Mouse (Mus musculus) heart, embryonic 14.5 days (tissue): ENCODE measurements at regions not wholly inside any gene's neighbourhood (a gene's known extent, or its start where the extent isn't known, plus 50 kb on each side); places are given as distances from the start of the nearest gene placed in this dataset.

Source experiments
- ATAC-seq: fragments of 200-750 bp; cut with Nextera tagmentation; 2 replicates; pipeline ENCODE4 v1.8.0; 2017; ENCODE audit warnings: low read depth, moderate TSS enrichment; ENCODE audit not compliant: insufficient number of reproducible peaks, insufficient read depth, low FRiP score
- H3K27ac ChIP-seq, 2 experiments: fragments of 200-500 bp in 1 of 2; fragments of 300-500 bp in 1 of 2; sonication (generic) in 1 of 2; replicated peaks in 1 of 2; 2 replicates each; pipeline ENCODE4 v1.5.1; 2012 to 2014; ENCODE audit warnings: low read depth in 2 of 2, low read length in 2 of 2, control low read depth in 1 of 2, mild to moderate bottlenecking in 1 of 2, mixed read lengths in 1 of 2; ENCODE audit not compliant: control insufficient read depth in 1 of 2, insufficient read depth in 1 of 2
- H3K27me3 ChIP-seq: fragments of 300-500 bp; sonication (generic); 2 replicates; pipeline ENCODE4 v1.6.1; 2014; ENCODE audit warnings: mild to moderate bottlenecking, low read length, control low read depth; ENCODE audit not compliant: control insufficient read depth, insufficient read depth
- H3K36me3 ChIP-seq: fragments of 300-500 bp; sonication (generic); 2 replicates; pipeline ENCODE4 v1.6.1; 2014; ENCODE audit warnings: mild to moderate bottlenecking, control low read depth, low read length, mixed read lengths; ENCODE audit not compliant: control insufficient read depth, insufficient read depth
- H3K4me1 ChIP-seq, 2 experiments: fragments of 200-500 bp in 1 of 2; fragments of 300-500 bp in 1 of 2; sonication (generic) in 1 of 2; 2 replicates each; pipeline ENCODE4 v1.6.1; 2012 to 2014; ENCODE audit warnings: low read length in 2 of 2, control low read depth in 1 of 2, mixed read lengths in 1 of 2; ENCODE audit not compliant: control insufficient read depth in 2 of 2, insufficient read depth in 2 of 2
- H3K4me2 ChIP-seq: fragments of 300-500 bp; sonication (generic); 2 replicates; pipeline ENCODE4 v1.6.1; 2014; ENCODE audit warnings: mild to moderate bottlenecking, low read length
- H3K4me3 ChIP-seq, 2 experiments: fragments of 200-500 bp in 1 of 2; fragments of 300-500 bp in 1 of 2; sonication (generic) in 1 of 2; 2 replicates each; pipeline ENCODE4 v1.5.1; 2012 to 2014; ENCODE audit warnings: low read length in 2 of 2, mild to moderate bottlenecking in 2 of 2, control low read depth in 1 of 2, low read depth in 1 of 2, moderate library complexity in 1 of 2; ENCODE audit not compliant: control insufficient read depth in 1 of 2, insufficient read depth in 1 of 2
- H3K9ac ChIP-seq: fragments of 300-500 bp; sonication (generic); 2 replicates; pipeline ENCODE4 v1.6.1; 2014; ENCODE audit warnings: mild to moderate bottlenecking, low read length
- H3K9me3 ChIP-seq: fragments of 300-500 bp; sonication (generic); 2 replicates; pipeline ENCODE4 v1.6.1; 2016; ENCODE audit warnings: low read length, control low read depth; ENCODE audit not compliant: control insufficient read depth
- WGBS: fragments of 180-500 bp; shearing (Covaris S2); extraction: QIAGEN DNeasy Blood & Tissue Kit; methylation state at CpG from one replicate; pipeline ENCODE4 v1.1.7; 2014; 5-methylcytosine and 5-hydroxymethylcytosine counted together

GRCm38 (mm10) chr4:47622851-47623743, 148.6 kb downstream of the Sec61b start:
- H3K4me2 ChIP-seq, result no peak overlapping the region
- H3K9me3 ChIP-seq, result no peaks in the 10 kb centered on the region
- no peak overlapping the region for H3K27ac ChIP-seq
- no peak overlapping the region for H3K4me3 ChIP-seq
- H3K36me3 ChIP-seq, result no peaks in the 10 kb centered on the region
- H3K4me1 ChIP-seq, result peaks cover 7 to 9% of the 10 kb centered on the region in 2 experiments; a peak in 2 of 4 replicates
- no peak overlapping the region for H3K9ac ChIP-seq
- 84% methylated on average over 13 of the region's 13 CpGs for WGBS
- H3K27me3 ChIP-seq, result no peaks in the 10 kb centered on the region
- no peak for ATAC-seq

GRCm38 (mm10) chr4:47630006-47630405, 155.5 kb downstream of the Sec61b start:
- Histone ChIP-seq H3K9me3 (no peaks in the 10 kb centered on the region), H3K4me1 (peaks cover 2 to 3% of the 10 kb centered on the region in 2 experiments; a peak in 1 of 4 replicates), H3K9ac (no peak overlapping the region), H3K27me3 (no peaks in the 10 kb centered on the region), H3K4me3 (no peak overlapping the region), H3K36me3 (no peaks in the 10 kb centered on the region), H3K4me2 (no peak overlapping the region), H3K27ac (no peak overlapping the region; a peak in 1 of 4 replicates)
- 44% methylated on average over 8 of the region's 8 CpGs for WGBS
- ATAC-seq, result no peak

- Histone ChIP-seq H3K4me1 (peaks cover 2 to 3% of the 10 kb centered on the region in 2 experiments; a peak in 1 of 4 replicates), H3K4me2 (no peak overlapping the region), H3K9me3 (no peaks in the 10 kb centered on the region), H3K9ac (no peak overlapping the region), H3K27me3 (no peaks in the 10 kb centered on the region), H3K27ac (no peak overlapping the region), H3K4me3 (no peak overlapping the region), H3K36me3 (no peaks in the 10 kb centered on the region)
- 28% methylated on average over 1 of the region's 1 CpGs for WGBS
- no peak for ATAC-seq
Observed at GRCm38 (mm10) chr4:47630427-47630826, 156.0 kb downstream of the Sec61b start.

- H3K27me3 ChIP-seq, result no peaks in the 10 kb centered on the region
- no peak overlapping the region; the same call in 1 of the 2 replicates for H3K4me2 ChIP-seq
- no peak overlapping the region for H3K9ac ChIP-seq
- no peak for ATAC-seq
- no peaks in the 10 kb centered on the region for H3K36me3 ChIP-seq
- H3K4me1 ChIP-seq, result peaks cover 5 to 6% of the 10 kb centered on the region in 2 experiments; a peak in 2 of 4 replicates
- no peaks in the 10 kb centered on the region for H3K9me3 ChIP-seq
- H3K27ac ChIP-seq, result no peak overlapping the region
- H3K4me3 ChIP-seq, result no peak overlapping the region
- WGBS, result 44% methylated on average over 10 of the region's 10 CpGs
Observed at GRCm38 (mm10) chr4:47638876-47639494, 164.5 kb downstream of the Sec61b start.

- Histone ChIP-seq H3K4me2 (no peak overlapping the region), H3K9me3 (peaks cover 5% of the 10 kb centered on the region)
- WGBS, result 14% methylated on average over 1 of the region's 1 CpGs
Observed at GRCm38 (mm10) chr4:47645093-47645492, 170.6 kb downstream of the Sec61b start.

GRCm38 (mm10) chr4:47648701-47649100, 174.2 kb downstream of the Sec61b start:
- Histone ChIP-seq H3K27ac (no peak overlapping the region), H3K4me3 (no peak overlapping the region), H3K9me3 (peaks cover 5% of the 10 kb centered on the region), H3K9ac (no peak overlapping the region), H3K36me3 (no peaks in the 10 kb centered on the region), H3K4me2 (no peak overlapping the region), H3K27me3 (no peaks in the 10 kb centered on the region), H3K4me1 (peaks cover 4 to 6% of the 10 kb centered on the region in 2 experiments; a peak in 3 of 4 replicates)
- no peak for ATAC-seq
- 75% methylated on average over 8 of the region's 8 CpGs for WGBS

More at GRCm38 (mm10) chr4:47645093-47645492, 170.6 kb downstream of the Sec61b start:
- no peaks in the 10 kb centered on the region for H3K36me3 ChIP-seq
- peak overlapping the region in 1 of 2 experiments; percentile 34; a peak in 2 of 4 replicates for H3K27ac ChIP-seq
- H3K4me1 ChIP-seq, result peaks cover 4 to 6% of the 10 kb centered on the region in 2 experiments; a peak in 3 of 4 replicates
- H3K9ac ChIP-seq, result no peak overlapping the region
- H3K27me3 ChIP-seq, result no peaks in the 10 kb centered on the region
- ATAC-seq, result peak; percentile 85
- no peak overlapping the region for H3K4me3 ChIP-seq

- 77% methylated on average over 3 of the region's 3 CpGs for WGBS
- Histone ChIP-seq H3K4me1 (peaks cover 3 to 5% of the 10 kb centered on the region in 2 experiments; a peak in 3 of 4 replicates), H3K9ac (no peak overlapping the region), H3K4me3 (no peak overlapping the region), H3K9me3 (peaks cover 5% of the 10 kb centered on the region), H3K36me3 (no peaks in the 10 kb centered on the region), H3K4me2 (no peak overlapping the region), H3K27me3 (no peaks in the 10 kb centered on the region), H3K27ac (no peak overlapping the region)
- no peak for ATAC-seq
Observed at GRCm38 (mm10) chr4:47649951-47650350, 175.5 kb downstream of the Sec61b start.
